Mouse (Mus musculus) left cerebral cortex, adult 2 months (tissue): ENCODE measurements around the gene Grb10. TPM values are rescaled to one million over a fixed set of nuclear protein-coding genes. Genes with fewer than 3 reads are reported as not detected.

Experiments used
- DNase-seq, 2 experiments: peaks; one replicate each; pipeline ENCODE4 v3.0.0; 2021 to 2022; ENCODE audit warnings: low spot score in 2 of 2, mixed read lengths in 1 of 2; ENCODE audit errors: extremely low spot score in 1 of 2
- H3K27ac ChIP-seq: fragments of 200-600 bp; 2 replicates; pipeline ENCODE4 v1.8.1; 2022
- H3K4me3 ChIP-seq: fragments of 200-600 bp; 2 replicates; pipeline ENCODE4 v1.8.1; 2022
- CTCF ChIP-seq: fragments of 200-600 bp; IDR thresholded peaks from 2 replicates; pipeline ENCODE4 v1.8.1; 2022; ENCODE audit warnings: antibody characterized with exemption, mild to moderate bottlenecking, moderate library complexity
- intact Hi-C: fragments of 180-260 bp; cut with DNase I; formaldehyde crosslinking; loops from one replicate; pipeline ENCODE4 v1.15.1; 2025
- total RNA-seq, 2 experiments: library from RNA; stranded (reverse); gene quantifications; 2 replicates each; pipeline ENCODE4 v1.2.3; 2021

The Grb10 gene
- total RNA-seq, 2 experiments from 2014 or later: 30.5 to 35.1 TPM

- Histone ChIP-seq H3K27ac (no peak overlapping the region), H3K4me3 (no peak overlapping the region)
- no peak for DNase-seq
- TF ChIP-seq CTCF: no peak
- intact Hi-C loops: no loop called here
Observed at GRCm38 (mm10) chr11:11989850-11990249, 48.6 kb downstream of the Grb10 start.

GRCm38 (mm10) chr11:11987233-11987632 is 51.2 kb downstream of the Grb10 start:
- no peak for DNase-seq
- H3K27ac ChIP-seq: no peak overlapping the region
- no peak overlapping the region for H3K4me3 ChIP-seq
- intact Hi-C loops: no loop called here
- no peak for TF ChIP-seq CTCF

GRCm38 (mm10) chr11:11978611-11979197 is 59.8 kb downstream of the Grb10 start:
- H3K4me3 ChIP-seq: no peak overlapping the region
- no peak overlapping the region for H3K27ac ChIP-seq
- no peak for TF ChIP-seq CTCF
- intact Hi-C loops: loop anchor here (5.0 to 10.0 kb wide), 3 partner anchors 379 to 514 kb away; partner anchors contain the start of genes Spata48 and Zpbp
- no peak for DNase-seq

- peak; percentile 69 for TF ChIP-seq CTCF
- intact Hi-C loops: loop anchor here (5.0 to 10.0 kb wide), 3 partner anchors 383 to 510 kb away; partner anchors contain the start of genes Spata48 and Zpbp
- peak; percentile 26 to 28 for DNase-seq
- no peak overlapping the region for H3K27ac ChIP-seq
- H3K4me3 ChIP-seq: no peak overlapping the region
Observed at GRCm38 (mm10) chr11:11974591-11975255, 63.8 kb downstream of the Grb10 start.

DNA sequence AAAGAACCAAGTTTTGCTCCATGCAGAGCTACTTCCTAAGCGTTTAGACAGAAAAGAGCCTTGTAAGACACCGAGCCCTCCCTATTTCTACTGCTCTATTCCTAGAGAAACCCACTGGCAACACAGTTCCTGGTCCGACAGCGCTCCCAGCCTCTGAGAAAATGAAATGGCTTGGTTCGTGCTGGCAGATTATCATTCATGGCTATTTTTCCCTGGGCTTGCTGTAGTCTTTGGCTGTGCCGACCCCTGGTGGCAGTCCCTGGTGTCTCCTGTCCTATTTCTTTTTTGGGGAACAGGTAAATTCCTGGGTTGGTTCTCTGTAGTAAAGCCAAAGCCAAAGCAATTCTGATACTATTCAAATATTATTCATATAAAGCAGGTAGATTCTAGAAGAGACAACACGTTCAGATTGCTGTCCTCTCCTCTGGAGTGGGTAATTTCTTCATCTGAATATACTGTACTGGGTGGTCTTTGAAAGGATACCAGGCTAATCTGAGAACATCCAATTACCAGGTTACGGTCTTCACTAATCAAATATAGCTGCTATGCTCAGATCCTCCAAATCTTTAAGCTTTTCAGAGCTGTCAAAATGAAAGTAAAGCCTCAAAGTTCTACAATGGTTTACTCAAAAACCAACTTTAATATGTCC is 65.0 kb downstream of the Grb10 start:
- peak; percentile 46 to 65 for DNase-seq
- Histone ChIP-seq H3K27ac (no peak overlapping the region), H3K4me3 (no peak overlapping the region)
- intact Hi-C loops: loop anchor here (1.0 to 10.0 kb wide), 2 partner anchors 153 to 509 kb away; partner anchors contain the start of genes Spata48 and Zpbp
- TF ChIP-seq CTCF: peak; percentile 81

GRCm38 (mm10) chr11:11972401-11973110 is 65.9 kb downstream of the Grb10 start:
- no peak for DNase-seq
- no peak for TF ChIP-seq CTCF
- no peak overlapping the region for H3K27ac ChIP-seq
- H3K4me3 ChIP-seq: no peak overlapping the region
- intact Hi-C loops: loop anchor here (1.0 to 10.0 kb wide), 2 partner anchors 152 to 508 kb away; partner anchors contain the start of genes Spata48 and Zpbp

DNA sequence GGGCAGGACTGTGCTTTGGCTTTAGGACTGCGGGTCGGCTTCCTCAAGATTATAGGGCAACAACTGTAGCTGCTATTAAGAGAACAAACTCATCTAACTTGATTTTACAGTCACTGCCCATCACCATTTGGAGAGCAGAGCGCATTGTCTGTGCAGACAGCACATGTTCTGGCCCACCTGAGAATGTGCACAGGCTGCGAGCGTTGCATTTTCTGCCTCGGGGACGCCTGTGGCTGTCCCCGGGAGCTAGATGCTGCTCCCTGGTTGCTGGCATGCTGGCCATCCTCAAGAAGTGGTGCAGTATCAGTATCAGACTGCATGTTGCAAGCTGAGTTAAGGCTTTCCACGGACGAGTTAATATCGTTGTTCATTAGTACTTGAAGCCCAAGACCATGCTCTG is 68.2 kb downstream of the Grb10 start:
- intact Hi-C loops: loop anchor here (10.0 kb wide), 1 partner anchor 505 kb away; the partner anchor contains the start of genes Spata48 and Zpbp
- H3K27ac ChIP-seq: no peak overlapping the region
- H3K4me3 ChIP-seq: no peak overlapping the region
- no peak for TF ChIP-seq CTCF
- DNase-seq: no peak

- no peak overlapping the region for H3K4me3 ChIP-seq
- H3K27ac ChIP-seq: no peak overlapping the region
- no peak for DNase-seq
- intact Hi-C loops: no loop called here
- TF ChIP-seq CTCF: no peak
Observed at GRCm38 (mm10) chr11:11968830-11969229, 69.7 kb downstream of the Grb10 start.

- DNase-seq: no peak
- no peak overlapping the region for H3K4me3 ChIP-seq
- intact Hi-C loops: no loop called here
- H3K27ac ChIP-seq: no peak overlapping the region
- TF ChIP-seq CTCF: no peak
Observed at GRCm38 (mm10) chr11:11967519-11967918, 71.0 kb downstream of the Grb10 start.

GRCm38 (mm10) chr11:11966220-11966619 is 72.3 kb downstream of the Grb10 start:
- no peak overlapping the region for H3K27ac ChIP-seq
- DNase-seq: no peak
- intact Hi-C loops: no loop called here
- no peak overlapping the region for H3K4me3 ChIP-seq
- no peak for TF ChIP-seq CTCF

GRCm38 (mm10) chr11:11965501-11966125 is 72.9 kb downstream of the Grb10 start:
- TF ChIP-seq CTCF: no peak
- no peak for DNase-seq
- intact Hi-C loops: no loop called here

More at GRCm38 (mm10) chr11:11965501-11966125, 72.9 kb downstream of the Grb10 start:
- H3K27ac ChIP-seq: no peak overlapping the region
- no peak overlapping the region for H3K4me3 ChIP-seq
